Mouse (Mus musculus): ENCODE results near the gene Slc25a19. TPM values are rescaled to one million over a fixed set of nuclear protein-coding genes. Genes with fewer than 3 reads are reported as not detected.

Slc25a19 gene
- total RNA-seq, 2 experiments from 2014 or later: 40.9 to 45.2 TPM

DNA sequence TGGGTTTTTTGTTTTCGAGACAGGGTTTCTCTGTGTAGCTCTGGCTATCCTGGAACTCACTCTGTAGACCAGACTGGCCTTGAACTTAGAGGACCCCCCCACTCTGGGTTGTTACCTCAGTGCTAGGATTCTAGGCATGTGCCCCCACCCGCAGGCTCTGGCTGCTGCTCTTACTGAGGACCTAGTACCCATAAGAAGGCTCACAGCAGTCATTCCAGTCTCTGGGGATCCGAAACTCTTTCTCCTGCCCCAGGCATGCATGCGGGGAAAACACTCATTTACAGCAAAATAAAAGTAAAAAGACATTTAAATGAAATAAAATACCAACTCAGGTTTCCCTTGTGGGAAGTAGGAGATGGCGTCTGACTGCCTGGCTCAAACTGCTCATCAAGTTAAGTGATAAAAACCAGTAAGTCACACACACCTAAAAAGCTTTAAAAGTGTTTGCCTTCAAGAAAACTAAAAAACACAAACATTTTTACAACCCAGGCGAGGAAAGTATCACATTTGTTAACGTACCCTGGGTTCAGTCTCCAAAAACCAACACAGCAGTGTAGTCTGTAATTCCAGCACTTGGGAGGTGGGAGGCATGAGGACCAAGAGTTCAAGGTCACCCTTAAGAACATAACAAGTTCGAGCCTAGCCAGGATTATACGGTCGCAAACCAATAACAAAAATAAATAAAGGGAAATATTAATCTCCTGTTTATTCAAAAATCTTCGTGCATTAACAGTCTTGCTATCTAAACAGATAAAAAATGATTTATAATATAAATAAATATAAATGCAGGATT is 1.1 kb downstream of the Slc25a19 start:
- no peak for DNase-seq
- intact Hi-C loops (cut with DNase I; ENCODE audit: low total_unique reads): no loop called here

DNA sequence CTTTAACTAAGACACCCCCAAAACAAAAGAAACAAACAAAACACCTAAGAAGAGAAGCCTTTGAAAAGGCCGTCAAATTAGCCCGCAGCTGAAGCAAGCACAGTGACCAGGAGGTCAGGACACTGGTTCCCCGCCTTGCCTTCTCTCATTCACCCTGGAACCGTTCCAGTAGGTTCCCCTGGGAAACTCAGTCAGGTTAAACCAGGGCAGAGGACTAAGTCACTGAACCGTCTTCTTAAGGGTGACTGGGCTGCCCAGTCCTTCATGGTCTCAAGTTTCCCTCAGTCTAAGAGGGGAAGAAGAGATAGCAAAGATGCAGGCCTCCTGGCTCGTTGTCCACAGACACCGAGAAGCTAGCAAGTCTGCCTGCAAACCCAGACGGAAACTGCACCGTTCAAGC is 2.2 kb downstream of the Slc25a19 start:
- intact Hi-C loops (cut with DNase I; ENCODE audit: low total_unique reads): no loop called here
- peak; percentile 58 for DNase-seq

- intact Hi-C loops (cut with DNase I; ENCODE audit: low total_unique reads): no loop called here
- DNase-seq: no peak
These were observed 4.5 kb downstream of the Slc25a19 start for GRCm38 (mm10) chr11:115623487-115624070.

DNA sequence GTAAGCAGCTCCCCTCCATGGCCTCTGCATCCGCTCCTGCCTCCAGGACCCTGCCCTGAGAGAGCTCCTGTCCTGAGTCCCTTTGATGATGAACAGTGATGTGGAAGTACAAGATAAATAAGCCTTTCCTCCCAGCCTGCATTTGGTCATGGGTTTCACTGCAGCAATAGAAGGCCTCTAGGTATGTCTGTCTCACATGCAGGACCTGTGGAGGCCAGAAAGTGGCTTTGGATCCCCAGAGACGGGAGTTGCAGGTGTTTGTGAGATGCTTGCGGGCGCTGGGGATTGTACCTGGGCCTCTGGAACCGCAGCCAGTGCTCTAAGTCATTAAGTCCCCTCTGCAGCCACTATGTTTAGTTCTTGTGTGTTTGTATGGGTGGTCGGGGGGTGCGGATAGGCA is 8.1 kb downstream of the Slc25a19 start:
- no peak for DNase-seq
- intact Hi-C loops (cut with DNase I; ENCODE audit: low total_unique reads): no loop called here

GRCm38 (mm10) chr11:115618732-115619516 is 9.2 kb downstream of the Slc25a19 start:
- no peak for DNase-seq
- intact Hi-C loops (cut with DNase I; ENCODE audit: low total_unique reads): no loop called here

DNA sequence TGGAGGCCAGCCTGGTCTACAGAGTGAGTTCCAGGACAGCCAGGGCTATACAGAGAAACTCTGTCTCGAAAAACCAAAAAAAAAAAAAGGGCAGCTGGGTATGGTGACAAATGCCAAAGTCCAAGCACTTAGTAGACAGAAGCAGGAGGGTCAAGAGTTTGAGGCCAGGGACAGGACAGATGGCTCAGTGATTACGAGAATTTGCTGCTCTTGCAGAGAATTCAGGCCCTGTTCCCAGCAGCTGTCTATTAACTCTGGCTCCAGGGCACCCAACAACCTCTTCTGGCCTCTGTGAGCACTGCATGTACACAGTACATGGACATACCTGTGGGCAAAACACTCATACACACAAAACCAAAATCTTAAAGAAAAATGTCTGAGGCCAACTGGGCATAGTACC is 10.1 kb downstream of the Slc25a19 start:
- intact Hi-C loops (cut with DNase I; ENCODE audit: low total_unique reads): no loop called here
- DNase-seq: no peak

DNA sequence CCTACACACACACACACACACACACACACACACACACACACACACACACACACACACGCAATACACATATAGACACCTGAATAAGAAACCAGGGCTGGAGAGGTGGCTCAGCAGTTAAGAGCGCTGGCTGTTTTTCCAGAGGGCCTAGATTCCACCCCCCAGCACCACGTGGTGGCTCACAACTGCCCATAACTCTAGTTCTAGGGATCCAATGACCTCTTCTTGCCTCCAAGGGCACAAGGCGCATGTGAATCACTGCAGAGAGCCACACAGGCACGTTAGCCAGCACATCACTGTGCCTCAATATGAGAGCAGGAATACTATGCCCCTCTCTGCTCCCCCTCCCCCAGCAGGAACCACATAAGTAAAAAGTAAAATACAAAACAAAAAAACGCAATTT is 11.2 kb downstream of the Slc25a19 start:
- DNase-seq: no peak

GRCm38 (mm10) chr11:115616371-115616770 is 11.7 kb downstream of the Slc25a19 start:
- intact Hi-C loops (cut with DNase I; ENCODE audit: low total_unique reads): no loop called here
- no peak for DNase-seq

More for the DNA sequence above, 11.2 kb downstream of the Slc25a19 start:
- intact Hi-C loops (cut with DNase I; ENCODE audit: low total_unique reads): no loop called here

GRCm38 (mm10) chr11:115615875-115616274 is 12.2 kb downstream of the Slc25a19 start:
- DNase-seq: no peak
- intact Hi-C loops (cut with DNase I; ENCODE audit: low total_unique reads): no loop called here

DNA sequence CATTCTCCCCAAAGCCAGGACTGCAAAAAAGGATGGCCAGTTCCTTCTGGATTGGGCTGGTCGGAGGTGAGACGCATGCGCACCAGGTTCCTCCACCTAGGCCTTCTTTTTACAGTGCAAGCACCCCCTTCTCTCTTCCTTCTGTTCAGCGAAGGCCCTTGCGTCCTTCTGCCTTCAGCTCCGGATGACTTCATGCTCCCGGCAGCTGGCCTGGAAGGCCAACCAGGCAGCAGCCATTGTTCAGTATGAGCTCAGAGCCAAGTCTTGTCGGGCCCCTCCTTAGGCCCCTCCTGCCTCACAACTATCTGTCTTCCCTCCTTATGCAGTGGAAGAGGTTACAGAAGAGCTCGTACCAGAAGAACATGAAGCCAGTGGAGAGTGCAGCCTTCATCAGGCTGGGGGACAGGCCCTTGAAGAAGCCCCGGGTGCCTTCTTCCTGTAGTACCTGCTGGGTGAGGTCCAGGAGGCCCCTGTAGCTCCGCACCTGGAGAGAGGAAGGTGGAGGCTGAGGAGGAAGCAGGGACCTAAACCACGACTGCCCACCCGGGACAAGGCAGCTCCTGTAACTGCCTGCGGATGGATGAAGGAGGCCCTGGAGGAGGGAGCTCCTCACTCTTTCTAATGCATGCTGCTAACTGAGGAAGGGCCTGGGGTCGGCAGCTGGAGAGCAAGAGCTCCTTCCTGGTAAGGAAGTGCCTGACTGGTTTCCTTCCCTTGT is 12.8 kb downstream of the Slc25a19 start:
- intact Hi-C loops (cut with DNase I; ENCODE audit: low total_unique reads): no loop called here
- no peak for DNase-seq

- DNase-seq: no peak
- intact Hi-C loops (cut with DNase I; ENCODE audit: low total_unique reads): no loop called here
These were observed 13.6 kb downstream of the Slc25a19 start for GRCm38 (mm10) chr11:115614346-115615107.

DNA sequence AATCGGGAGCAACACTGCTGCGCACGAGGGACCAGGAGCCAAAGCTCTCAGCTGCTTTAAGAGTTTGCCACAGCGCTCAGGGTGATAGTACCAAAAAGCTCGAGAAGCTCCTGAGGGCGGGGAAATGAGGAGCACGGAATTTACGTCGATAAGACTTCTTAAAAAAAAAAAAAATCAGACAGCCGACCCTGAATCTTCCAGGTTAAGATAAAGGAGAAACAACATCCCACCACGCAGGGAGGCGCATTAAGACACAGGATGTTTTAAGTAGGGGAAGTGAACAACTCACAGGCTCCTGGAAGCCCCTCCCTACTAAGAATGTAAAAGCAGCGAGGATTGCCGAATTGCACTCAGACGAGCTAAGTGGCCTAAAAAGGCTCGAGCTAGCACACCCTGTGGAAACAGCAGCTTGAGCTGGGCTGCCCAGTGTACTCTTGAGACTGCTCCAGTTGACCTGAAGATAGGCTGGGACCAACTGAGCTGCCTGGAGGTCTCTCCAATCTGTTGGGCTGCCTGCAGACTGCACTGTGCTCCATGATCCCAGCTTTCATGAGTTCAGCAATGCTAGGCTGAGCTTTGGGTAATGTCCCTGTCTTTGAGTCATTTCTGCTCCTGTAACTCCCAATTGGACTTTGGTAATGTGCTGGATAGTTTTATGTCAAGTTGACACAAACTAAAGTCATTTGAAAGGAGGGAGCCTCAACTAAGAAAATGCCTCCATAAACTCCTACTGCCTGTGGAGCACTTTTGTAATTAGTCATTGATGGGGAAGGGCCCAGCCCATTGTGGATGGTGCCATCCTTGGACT is 14.8 kb downstream of the Slc25a19 start:
- intact Hi-C loops (cut with DNase I; ENCODE audit: low total_unique reads): no loop called here
- DNase-seq: no peak

- peak; percentile 89 for DNase-seq
- intact Hi-C loops (cut with DNase I; ENCODE audit: low total_unique reads): no loop called here
These were observed 15.5 kb downstream of the Slc25a19 start, which contains the start of gene Mif4gd for GRCm38 (mm10) chr11:115612410-115613137. Mif4gd (minus strand) TSS chr11:115612969.

DNA sequence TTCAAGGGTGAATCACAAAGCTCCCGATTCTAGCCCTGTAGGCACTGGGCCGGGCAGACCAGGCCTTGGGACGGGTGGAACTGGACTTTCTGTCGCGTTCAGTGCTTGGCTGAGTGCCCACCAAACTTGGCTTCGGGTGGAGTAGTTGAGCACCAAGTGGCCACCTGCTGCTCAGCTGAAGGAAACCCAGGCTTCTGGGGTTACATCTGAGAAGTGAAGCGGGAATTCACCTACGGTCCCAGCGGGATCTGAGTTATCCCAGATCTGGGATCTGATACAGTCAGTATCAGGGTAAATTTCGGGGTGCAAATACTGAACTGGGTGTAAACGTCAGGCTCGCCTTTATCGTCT is 16.1 kb downstream of the Slc25a19 start:
- peak; percentile 88 for DNase-seq
- intact Hi-C loops (cut with DNase I; ENCODE audit: low total_unique reads): no loop called here

- intact Hi-C loops (cut with DNase I; ENCODE audit: low total_unique reads): no loop called here
- no peak for DNase-seq
These were observed 16.9 kb downstream of the Slc25a19 start for GRCm38 (mm10) chr11:115611173-115611572.

DNA sequence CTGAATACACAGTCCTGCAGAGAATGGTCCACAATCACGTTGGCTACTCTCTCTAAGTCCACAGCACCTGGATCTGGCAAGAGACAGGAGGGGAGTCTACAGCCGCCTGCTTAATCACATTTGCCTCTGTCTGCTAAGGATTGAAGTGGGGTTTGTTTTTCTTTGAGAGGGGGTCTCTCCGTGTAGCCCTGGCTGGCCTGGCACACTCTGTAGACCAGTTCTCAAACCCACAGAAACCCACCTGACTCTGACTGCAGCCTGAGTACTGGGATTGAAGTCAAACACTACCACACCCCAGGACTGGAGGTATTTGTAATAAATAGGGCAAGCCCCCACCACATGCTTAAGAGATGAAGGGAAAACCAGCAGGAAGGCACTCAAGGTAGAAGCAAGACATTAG is 18.5 kb downstream of the Slc25a19 start:
- intact Hi-C loops (cut with DNase I; ENCODE audit: low total_unique reads): loop anchor here (10.0 kb wide), 1 partner anchor 115 kb away; the partner anchor contains the start of gene Nt5c
- DNase-seq: no peak
